Mouse (Mus musculus) lung, postnatal 36 days (tissue): ENCODE measurements at regions not wholly inside any gene's neighbourhood (a gene's known extent, or its start where the extent isn't known, plus 50 kb on each side); places are given as distances from the start of the nearest gene placed in this dataset.

Source experiments
- DNase-seq: peaks from one replicate; pipeline ENCODE4 v3.0.0; 2022; ENCODE audit warnings: mixed read lengths

DNA sequence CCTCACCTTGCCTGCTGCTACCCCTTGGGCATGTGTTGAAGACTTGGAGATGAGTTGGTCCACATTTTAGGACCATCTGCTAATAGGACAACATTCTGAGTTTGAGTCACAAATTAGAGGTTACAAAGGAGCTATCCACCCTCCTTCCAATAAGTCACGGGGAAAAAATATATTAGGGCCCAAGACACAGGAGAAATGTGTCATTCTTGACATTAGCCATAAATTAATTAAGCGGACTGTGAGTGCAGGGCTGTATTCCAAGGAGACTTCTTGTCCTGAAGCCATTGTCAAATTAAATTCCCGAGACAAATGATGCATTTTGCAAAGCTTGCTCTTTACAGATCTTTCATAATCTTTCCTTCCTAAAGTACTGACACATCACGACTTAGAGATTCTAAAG lies 79.2 kb downstream of the 1700020N01Rik start:
- DNase-seq = no peak

GRCm38 (mm10) chr10:21672666-21673065 lies 79.7 kb downstream of the 1700020N01Rik start:
- no peak for DNase-seq

DNA sequence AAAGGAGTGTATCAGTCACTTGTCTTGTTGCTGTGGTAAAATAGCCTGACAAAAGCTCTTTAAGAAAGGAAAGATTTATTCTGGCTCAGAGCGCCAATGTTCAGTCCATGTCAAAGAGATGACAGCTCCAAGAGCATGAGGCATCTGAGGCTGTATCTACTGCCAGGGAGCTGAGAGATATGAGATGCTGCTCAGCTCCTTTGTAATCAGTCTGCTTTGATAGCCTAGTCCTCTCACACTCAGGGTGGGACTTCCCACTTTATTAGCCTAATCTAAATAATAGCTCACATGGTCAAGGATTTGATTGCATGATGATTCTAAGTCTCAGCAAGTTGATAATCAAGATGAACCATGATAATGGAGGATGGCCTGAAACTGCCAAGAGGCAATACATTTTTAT lies 80.9 kb downstream of the 1700020N01Rik start:
- no peak for DNase-seq

DNA sequence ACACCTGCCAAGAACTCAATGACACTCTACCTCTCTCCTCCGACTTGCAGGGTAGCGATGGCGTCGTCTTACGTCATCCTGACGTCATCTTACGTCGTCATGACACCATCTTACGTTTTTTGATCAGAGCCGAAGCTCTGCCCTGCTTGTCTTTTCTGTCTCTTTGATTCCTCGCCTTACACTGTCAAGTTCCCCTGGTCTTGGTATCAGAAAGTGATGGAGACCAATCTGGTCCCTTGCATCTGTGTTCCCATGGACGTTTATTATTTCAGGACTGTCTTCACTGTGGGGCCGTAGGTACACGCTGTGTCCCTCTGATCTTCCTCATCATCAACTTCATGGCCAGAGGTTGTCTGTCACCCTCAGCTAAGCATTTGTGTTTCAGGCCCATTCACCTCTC lies 82.8 kb downstream of the 1700020N01Rik start:
- DNase-seq = no peak

GRCm38 (mm10) chr10:21677911-21678310 lies 85.0 kb downstream of the 1700020N01Rik start:
- peak; percentile 14 for DNase-seq

- DNase-seq = peak; percentile 36
Measured at GRCm38 (mm10) chr10:21678372-21678771, 85.4 kb downstream of the 1700020N01Rik start.

DNA sequence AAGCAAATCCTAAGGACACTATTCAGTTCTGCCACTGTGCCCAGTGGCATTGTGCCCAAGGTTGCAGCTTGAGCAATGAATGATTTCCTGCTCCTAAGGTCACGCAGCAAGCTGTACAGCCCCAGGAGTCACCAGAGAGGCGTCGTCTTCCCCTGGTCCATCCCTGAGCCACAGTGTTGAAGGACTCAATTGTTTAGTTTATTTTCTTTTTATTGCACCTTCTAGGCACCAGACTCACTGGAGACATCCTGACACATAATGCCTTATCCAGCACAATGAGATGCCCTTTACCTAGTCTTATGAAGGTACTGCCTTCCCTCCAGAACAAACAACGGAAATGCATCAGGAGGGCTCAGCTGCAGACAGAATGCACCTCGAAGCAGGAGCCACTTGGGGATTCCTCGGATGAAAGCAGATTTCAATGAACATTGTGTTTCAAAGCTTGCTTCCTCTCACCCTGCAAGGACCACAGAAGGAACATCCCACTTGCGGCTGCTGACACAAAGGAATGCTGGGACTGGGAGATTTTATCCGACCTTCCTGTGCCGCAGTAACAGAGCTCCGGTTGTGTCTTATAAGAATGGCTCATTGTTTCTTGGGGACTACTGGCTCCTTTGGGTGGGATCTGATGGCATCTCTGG lies 86.0 kb downstream of the 1700020N01Rik start:
- DNase-seq = peak; percentile 75

DNA sequence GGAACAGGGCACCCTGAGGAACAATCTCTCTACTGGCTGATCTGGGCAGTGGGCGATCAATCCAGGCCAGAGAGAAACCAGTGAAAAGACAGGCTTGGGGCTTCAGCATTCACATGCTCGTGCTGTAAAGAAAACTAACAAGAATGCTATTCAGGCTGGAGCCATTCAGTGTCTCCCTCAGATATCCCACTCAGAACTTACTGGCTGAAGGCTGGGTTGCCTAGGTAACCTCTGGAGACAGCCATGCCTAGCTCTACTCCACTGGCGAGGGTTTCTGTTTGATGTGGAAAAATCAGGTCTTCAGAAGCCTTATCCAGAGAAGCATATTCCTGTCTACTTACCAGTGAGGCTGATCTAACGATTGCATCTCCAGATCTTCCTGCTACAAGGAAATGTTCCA lies 87.8 kb downstream of the 1700020N01Rik start:
- no peak for DNase-seq

GRCm38 (mm10) chr10:21684286-21685013 lies 91.5 kb downstream of the 1700020N01Rik start:
- peak; percentile 21 for DNase-seq

GRCm38 (mm10) chr10:21685122-21685798 lies 92.3 kb downstream of the 1700020N01Rik start:
- DNase-seq = peak; percentile 80

DNA sequence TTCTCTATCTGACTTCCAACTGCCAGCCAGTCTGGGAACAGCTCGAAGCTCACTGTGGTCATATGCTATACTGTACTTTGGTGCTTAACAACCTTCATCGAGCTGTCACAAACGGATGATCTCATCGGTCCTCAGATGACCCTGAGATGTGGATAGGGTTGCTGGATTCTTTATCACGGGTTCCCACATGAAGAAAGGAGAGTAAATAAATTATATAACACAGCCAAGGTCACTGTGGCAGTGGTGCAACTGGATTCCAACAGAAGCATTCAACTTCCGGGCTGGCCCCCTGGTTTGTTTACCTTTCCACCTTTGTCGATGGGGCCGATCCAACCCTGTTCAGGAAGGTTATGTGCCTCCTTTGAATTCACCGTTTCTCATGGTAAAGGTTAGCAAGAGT lies 93.1 kb downstream of the 1700020N01Rik start:
- DNase-seq = peak; percentile 62

GRCm38 (mm10) chr10:21687484-21687883 lies 94.5 kb downstream of the 1700020N01Rik start:
- no peak for DNase-seq

- DNase-seq = peak; percentile 38
Measured at GRCm38 (mm10) chr10:21688513-21688912, 95.6 kb downstream of the 1700020N01Rik start.

DNA sequence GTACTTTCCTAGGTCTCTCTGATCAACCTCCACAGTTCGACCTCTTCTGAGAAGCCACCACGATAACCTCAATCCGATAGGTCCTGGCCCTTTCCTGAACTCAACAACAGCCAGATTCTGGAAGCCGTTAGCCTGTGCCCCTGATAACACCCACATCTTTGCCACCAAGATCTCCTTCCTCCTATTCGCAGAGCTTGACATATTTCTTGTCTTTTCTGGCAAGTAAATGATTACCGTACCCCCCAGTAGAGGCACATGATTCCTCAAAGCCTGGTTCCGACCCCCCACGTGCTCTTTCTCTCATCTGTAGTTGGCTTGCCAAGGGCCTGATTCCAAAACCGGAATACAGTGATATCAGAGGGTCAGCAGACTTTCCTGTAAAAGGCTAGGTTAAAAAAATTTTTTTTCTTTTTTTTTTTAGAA lies 96.9 kb downstream of the 1700020N01Rik start:
- DNase-seq = no peak

DNA sequence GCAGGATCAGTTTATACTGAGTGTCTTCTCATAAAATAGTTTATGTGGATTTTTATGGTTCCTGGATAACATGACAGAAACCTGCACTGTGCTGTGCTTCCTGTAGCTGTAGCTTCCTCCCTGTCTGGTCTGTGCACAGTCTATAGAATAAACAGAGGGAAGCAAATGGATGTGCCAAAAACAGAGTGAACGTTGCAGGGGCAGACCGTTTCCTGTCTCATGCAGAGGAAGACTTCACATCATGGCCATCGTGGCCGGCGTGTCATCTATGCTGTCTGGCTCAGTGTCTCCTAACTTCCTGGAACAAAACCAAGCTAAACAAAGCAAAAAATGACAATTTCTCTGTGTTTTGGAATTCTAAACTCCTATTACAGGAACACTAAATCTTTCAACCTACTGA lies 102.2 kb downstream of the 1700020N01Rik start:
- DNase-seq = no peak

- DNase-seq = no peak
Measured at GRCm38 (mm10) chr10:21696671-21697070, 103.7 kb downstream of the 1700020N01Rik start.

DNA sequence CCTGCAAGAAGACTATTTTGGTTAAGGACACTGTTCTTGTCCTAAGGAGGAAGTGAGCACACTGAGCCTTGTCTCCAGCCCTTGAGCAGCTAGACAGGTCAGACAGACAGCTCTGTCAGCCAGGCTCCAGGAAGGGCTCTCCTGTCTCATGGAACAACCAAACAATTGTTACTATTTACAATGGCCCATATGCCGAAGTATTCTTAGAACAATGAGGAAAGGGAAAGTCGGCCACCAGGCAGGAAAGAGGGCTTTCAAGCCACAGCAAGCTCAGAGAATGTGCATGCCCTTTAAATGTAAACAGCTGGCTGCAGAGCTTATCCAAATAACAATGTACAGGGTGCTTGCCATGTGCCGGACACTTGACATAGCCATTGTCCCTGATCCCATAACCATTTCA lies 108.6 kb downstream of the 1700020N01Rik start:
- DNase-seq = peak; percentile 61

DNA sequence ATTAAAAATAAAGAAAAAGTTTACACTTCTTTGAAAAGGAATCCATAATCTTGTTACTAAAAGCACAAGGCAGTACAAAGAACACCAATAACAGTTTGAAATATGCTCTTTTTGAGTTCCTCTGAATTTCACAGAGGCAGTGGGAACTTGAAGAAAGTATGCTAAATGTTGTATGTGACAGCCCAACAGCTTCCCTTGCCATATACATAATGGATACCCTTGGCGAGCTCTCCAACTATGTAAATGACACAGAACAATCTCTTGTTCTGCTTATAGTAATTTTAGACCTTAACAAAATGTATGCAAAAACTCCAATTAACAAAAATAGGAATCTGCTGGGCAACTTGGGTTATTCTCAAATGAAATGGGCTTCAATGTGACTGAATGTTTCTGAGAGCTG lies 109.2 kb downstream of the 1700020N01Rik start:
- no peak for DNase-seq

DNA sequence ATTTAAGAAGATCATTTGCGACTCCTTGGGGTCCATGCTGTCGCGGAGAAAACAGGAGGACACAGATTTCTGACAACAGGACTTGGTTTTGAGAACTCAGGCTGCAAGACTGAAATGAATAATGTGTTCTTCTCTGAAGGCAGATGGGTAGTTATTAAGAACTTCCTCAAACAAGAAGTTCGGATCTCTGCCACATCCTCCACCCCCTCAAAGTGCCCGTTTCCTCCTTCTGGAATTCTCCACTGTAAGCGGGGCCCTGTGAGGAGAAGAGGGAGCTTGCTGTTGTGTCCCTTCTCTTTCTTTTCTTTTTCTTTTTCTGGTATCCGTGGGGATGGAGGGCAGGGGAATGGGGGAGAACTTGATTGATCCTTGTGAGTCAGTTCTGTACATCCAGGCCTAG lies 118.9 kb downstream of the 1700020N01Rik start:
- peak; percentile 43 for DNase-seq

DNA sequence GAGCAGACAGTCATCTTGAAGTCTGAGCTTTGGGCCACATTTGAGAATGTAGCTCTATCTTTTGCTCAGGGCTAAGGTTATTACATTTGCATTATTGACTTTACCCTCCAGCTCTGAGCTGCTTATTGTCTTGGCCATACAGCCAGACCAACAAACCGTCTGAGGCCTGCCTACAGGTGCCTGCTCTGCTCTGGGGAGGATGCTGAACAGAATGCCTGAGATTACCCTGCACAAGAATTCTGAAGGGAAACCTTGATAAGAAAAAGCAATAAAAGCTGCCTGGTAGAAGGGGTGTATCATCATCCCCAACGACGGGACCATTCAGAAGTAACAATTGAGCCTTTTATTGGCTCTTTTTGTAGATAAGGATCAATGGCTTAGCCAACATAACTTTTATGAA lies 119.9 kb downstream of the 1700020N01Rik start:
- DNase-seq = no peak

DNA sequence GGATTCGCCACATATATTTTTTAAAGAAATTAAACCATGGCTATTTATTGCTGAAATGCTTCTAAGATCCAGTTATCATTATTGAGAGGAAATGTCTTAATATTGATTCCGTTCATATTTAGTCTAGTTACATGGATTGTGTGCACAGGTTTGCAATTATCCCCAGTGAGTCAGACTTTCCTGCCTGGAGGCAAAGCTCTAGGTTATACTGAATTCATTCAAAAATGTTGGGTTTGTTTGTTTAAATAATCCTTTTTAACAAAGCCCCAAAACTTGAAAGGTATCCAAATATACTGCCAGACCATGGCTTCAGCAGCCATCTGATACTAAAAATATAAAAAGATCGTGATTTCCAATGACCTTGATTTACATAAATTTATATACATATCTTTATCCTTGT lies 122.5 kb downstream of the 1700020N01Rik start:
- no peak for DNase-seq

- no peak for DNase-seq
Measured at GRCm38 (mm10) chr10:21718189-21718588, 125.2 kb downstream of the 1700020N01Rik start.

DNA sequence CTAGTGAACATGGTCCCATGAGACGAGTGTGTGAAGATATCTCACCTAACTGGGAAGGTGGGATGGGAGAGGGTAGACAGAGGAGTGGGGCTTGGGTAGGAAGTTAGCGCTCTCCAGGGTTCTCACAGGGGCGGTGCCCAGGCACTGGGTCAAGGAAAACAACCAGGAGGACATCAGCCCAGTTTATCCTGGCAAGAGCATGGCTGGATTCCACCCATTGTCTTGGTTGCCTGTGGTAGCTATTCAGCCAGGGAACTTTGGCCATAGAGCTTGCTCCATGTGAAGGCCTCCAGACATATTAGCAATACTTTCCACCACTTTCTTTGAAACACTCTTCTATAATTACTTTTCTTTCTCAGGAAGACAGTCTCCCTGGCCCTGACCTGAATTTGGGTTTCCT lies 131.4 kb downstream of the 1700020N01Rik start:
- peak; percentile 38 for DNase-seq

- DNase-seq = no peak
Measured at GRCm38 (mm10) chr10:21724999-21725398, 132.1 kb downstream of the 1700020N01Rik start.
